Mouse (Mus musculus) midbrain, postnatal 0 days (tissue): ENCODE data around the gene Gzmm. TPM values are rescaled to one million over a fixed set of nuclear protein-coding genes. Genes with fewer than 3 reads are reported as not detected.
A peak's percentile ranks its signal among the peaks of the same experiment; 100 is the strongest.

Experiments used
- ATAC-seq: fragments of 200-750 bp; cut with Nextera tagmentation; 2 replicates; pipeline ENCODE4 v1.8.0; 2017; ENCODE audit warnings: moderate number of reproducible peaks, mild to moderate bottlenecking, moderate TSS enrichment, moderate library complexity; ENCODE audit not compliant: low FRiP score
- DNase-seq: peaks from one replicate; pipeline ENCODE4 v3.0.0-alpha.2; 2015; ENCODE audit warnings: low spot score
- H3K27ac ChIP-seq: fragments of 300-500 bp; sonication (generic); 2 replicates; pipeline ENCODE4 v1.5.1; 2014; ENCODE audit warnings: low read depth, mild to moderate bottlenecking, low read length, mixed read lengths
- H3K27me3 ChIP-seq: fragments of 300-500 bp; sonication (generic); 2 replicates; pipeline ENCODE4 v1.6.1; 2014; ENCODE audit warnings: low read length, control low read depth, mixed read lengths; ENCODE audit not compliant: insufficient read depth
- H3K36me3 ChIP-seq: fragments of 300-500 bp; sonication (generic); 2 replicates; pipeline ENCODE4 v1.6.1; 2014; ENCODE audit warnings: low read length, control low read depth, mixed read lengths; ENCODE audit not compliant: insufficient read depth
- H3K4me1 ChIP-seq: fragments of 300-500 bp; sonication (generic); 2 replicates; pipeline ENCODE4 v1.6.1; 2014; ENCODE audit warnings: mild to moderate bottlenecking, control low read depth, antibody characterized with exemption, low read length, mixed read lengths; ENCODE audit not compliant: insufficient read depth
- H3K4me2 ChIP-seq: fragments of 300-500 bp; sonication (generic); 2 replicates; pipeline ENCODE4 v1.6.1; 2014; ENCODE audit warnings: low read depth, mild to moderate bottlenecking, low read length, mixed read lengths; ENCODE audit not compliant: poor library complexity, severe bottlenecking
- H3K4me3 ChIP-seq: fragments of 300-500 bp; sonication (generic); 2 replicates; pipeline ENCODE4 v1.5.1; 2014; ENCODE audit warnings: low read depth, mild to moderate bottlenecking, low read length, moderate library complexity
- H3K9ac ChIP-seq: fragments of 300-500 bp; sonication (generic); replicated peaks from 2 replicates; pipeline ENCODE4 v1.6.1; 2014; ENCODE audit warnings: mild to moderate bottlenecking, low read length, moderate library complexity, mixed read lengths; ENCODE audit not compliant: poor library complexity, severe bottlenecking
- H3K9me3 ChIP-seq: fragments of 300-500 bp; sonication (generic); 2 replicates; pipeline ENCODE4 v1.6.1; 2016; ENCODE audit warnings: low read length, control low read depth
- CTCF ChIP-seq: IDR thresholded peaks from 2 replicates; pipeline ENCODE4 v1.5.1; 2016; ENCODE audit warnings: antibody characterized with exemption, mild to moderate bottlenecking
- WGBS: fragments of 180-500 bp; shearing (Covaris S2); extraction: QIAGEN DNeasy Blood & Tissue Kit; methylation state at CpG from one replicate; pipeline ENCODE4 v1.1.7; 2014; 5-methylcytosine and 5-hydroxymethylcytosine counted together
- polyA plus RNA-seq: library from polyadenylated mRNA; unstranded; fragments of >200 nt; fragmentation: Nextera tagmentation; extraction: Ambion mirVana; gene quantifications from 2 replicates; pipeline ENCODE4 v1.2.1, GENCODE M21; 2015
- total RNA-seq: library from RNA; depleted of rRNA; stranded (reverse); fragments of >200 nt; gene quantifications from 2 replicates; pipeline ENCODE4 v1.2.3, GENCODE M21; 2014

Gene Gzmm
- total and polyA plus RNA-seq, 2 experiments from 2014 or later = 0.66 to 1.2 TPM

DNA sequence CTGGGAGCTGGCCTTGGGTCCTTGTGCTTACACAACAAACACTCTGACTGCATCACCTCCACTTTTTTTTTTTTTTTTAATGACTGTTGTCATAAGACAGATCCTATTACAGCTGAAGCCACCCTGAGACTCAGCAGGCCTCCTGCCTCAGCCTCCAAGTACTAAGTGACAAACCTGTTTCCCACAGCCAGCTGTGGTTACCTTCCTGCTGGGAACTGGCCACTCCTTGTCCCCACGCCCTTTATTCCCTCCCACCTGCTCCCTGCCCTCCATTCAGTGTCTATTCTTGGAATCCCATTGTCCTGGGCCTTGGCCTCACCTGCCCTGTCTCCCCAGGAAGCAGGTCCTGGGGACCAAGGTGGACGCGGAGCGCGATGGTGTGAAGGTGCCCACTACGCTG lies 1.3 kb upstream of the Gzmm start:
- Histone ChIP-seq H3K4me2 (no peak overlapping the region), H3K9me3 (no peaks in the 10 kb centered on the region), H3K9ac (no peak overlapping the region), H3K4me3 (no peak overlapping the region), H3K27me3 (no peaks in the 10 kb centered on the region), H3K4me1 (peaks cover 14% of the 10 kb centered on the region), H3K36me3 (peaks cover 45% of the 10 kb centered on the region), H3K27ac (no peak overlapping the region)
- ATAC-seq (no peak), DNase-seq (no peak)
- WGBS = over 99% methylated on average over 6 of the region's 6 CpGs
- TF ChIP-seq CTCF = no peak

GRCm38 (mm10) chr10:79689178-79689577 lies 358 bp downstream of the Gzmm start:
- 98% methylated on average over 3 of the region's 3 CpGs for WGBS
- ATAC-seq (no peak), DNase-seq (no peak)
- H3K27me3 ChIP-seq = no peaks in the 10 kb centered on the region
- no peak for TF ChIP-seq CTCF
- H3K4me1 ChIP-seq = 0 out of 2 replicates have a peak, but pooled peaks cover under 1% of the 10 kb centered on the region
- H3K9ac ChIP-seq = no peak overlapping the region
- H3K27ac ChIP-seq = no peak overlapping the region
- peaks cover 45% of the 10 kb centered on the region for H3K36me3 ChIP-seq
- H3K9me3 ChIP-seq = no peaks in the 10 kb centered on the region
- no peak overlapping the region for H3K4me3 ChIP-seq
- no peak overlapping the region for H3K4me2 ChIP-seq

DNA sequence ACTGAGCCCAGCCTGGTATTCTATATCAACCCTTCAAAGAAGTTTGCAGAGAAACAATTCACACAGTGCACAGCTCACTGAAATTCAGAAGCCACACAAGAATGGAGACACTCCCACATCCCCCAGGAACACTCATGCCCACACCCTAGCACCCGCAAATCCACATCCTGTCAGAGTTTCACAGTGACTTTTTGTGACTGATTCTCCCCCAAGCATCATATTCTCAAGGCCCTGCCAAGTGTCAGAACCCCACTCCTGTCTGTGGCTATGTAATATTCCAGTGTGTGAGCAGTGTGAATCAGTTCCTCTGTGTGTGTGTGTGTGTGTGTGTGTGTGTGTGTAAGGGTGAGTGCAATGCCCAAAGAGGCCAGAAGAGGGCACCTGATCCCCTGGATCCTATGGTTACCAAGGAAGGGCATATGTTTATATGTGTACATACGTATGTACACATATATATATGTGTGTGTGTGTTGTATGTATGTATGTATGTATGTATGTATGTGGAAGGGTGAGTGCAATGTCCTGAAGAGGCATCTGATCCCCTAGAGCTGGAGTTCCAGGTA lies 3.2 kb downstream of the Gzmm start:
- ATAC-seq = no peak
- Histone ChIP-seq H3K27ac (no peak overlapping the region), H3K9me3 (no peaks in the 10 kb centered on the region), H3K4me3 (no peak overlapping the region), H3K4me1 (no peaks in the 10 kb centered on the region), H3K9ac (no peak overlapping the region), H3K4me2 (no peak overlapping the region), H3K27me3 (no peaks in the 10 kb centered on the region), H3K36me3 (peaks cover 20% of the 10 kb centered on the region)
- TF ChIP-seq CTCF = peak; percentile 46
- 98% methylated on average over 2 of the region's 2 CpGs for WGBS
- no peak for DNase-seq

GRCm38 (mm10) chr10:79693580-79694378 lies 5.0 kb downstream of the Gzmm start:
- Histone ChIP-seq H3K9me3 (no peaks in the 10 kb centered on the region), H3K36me3 (peaks cover 6% of the 10 kb centered on the region), H3K27me3 (no peaks in the 10 kb centered on the region), H3K27ac (no peak overlapping the region), H3K4me1 (no peaks in the 10 kb centered on the region), H3K4me2 (no peak overlapping the region), H3K4me3 (no peak overlapping the region), H3K9ac (no peak overlapping the region)
- no peak for DNase-seq
- 79% methylated on average over 12 of the region's 12 CpGs for WGBS
- TF ChIP-seq CTCF = no peak
- no peak for ATAC-seq

DNA sequence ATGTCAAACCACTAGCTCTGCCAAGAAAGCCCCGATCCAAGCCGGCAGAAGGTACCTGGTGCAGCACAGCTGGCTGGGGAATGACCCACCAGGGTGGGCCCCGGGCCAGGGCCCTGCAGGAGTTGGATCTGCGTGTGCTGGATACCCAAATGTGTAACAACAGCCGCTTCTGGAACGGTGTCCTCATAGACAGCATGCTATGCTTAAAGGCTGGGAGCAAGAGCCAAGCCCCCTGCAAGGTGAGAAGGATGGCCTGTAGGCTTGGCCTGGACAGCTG lies 5.5 kb downstream of the Gzmm start:
- no peak overlapping the region for H3K4me3 ChIP-seq

More for the DNA sequence above, 5.5 kb downstream of the Gzmm start:
- TF ChIP-seq CTCF = no peak
- no peaks in the 10 kb centered on the region for H3K4me1 ChIP-seq
- H3K4me2 ChIP-seq = no peak overlapping the region
- no peaks in the 10 kb centered on the region for H3K9me3 ChIP-seq
- DNase-seq = no peak
- no peak overlapping the region for H3K9ac ChIP-seq
- H3K27ac ChIP-seq = no peak overlapping the region
- WGBS = 82% methylated on average over 6 of the region's 6 CpGs
- H3K27me3 ChIP-seq = no peaks in the 10 kb centered on the region
- no peak for ATAC-seq
- peaks cover under 1% of the 10 kb centered on the region; the same call in 1 of the 2 replicates for H3K36me3 ChIP-seq
